Mouse (Mus musculus) R1 (cell line): Measurements from ENCODE around the gene Eif1ad.
"Not testable (repeated sequence)": the region's sequence is repeated elsewhere in the genome, so short reads cannot be mapped to it uniquely, and the experiment has no call there.

Source experiments
- DNase-seq: peaks from one replicate; pipeline ENCODE4 v3.0.0-alpha.2; 2018; ENCODE audit warnings: low read depth, low spot score

Eif1ad gene

DNA sequence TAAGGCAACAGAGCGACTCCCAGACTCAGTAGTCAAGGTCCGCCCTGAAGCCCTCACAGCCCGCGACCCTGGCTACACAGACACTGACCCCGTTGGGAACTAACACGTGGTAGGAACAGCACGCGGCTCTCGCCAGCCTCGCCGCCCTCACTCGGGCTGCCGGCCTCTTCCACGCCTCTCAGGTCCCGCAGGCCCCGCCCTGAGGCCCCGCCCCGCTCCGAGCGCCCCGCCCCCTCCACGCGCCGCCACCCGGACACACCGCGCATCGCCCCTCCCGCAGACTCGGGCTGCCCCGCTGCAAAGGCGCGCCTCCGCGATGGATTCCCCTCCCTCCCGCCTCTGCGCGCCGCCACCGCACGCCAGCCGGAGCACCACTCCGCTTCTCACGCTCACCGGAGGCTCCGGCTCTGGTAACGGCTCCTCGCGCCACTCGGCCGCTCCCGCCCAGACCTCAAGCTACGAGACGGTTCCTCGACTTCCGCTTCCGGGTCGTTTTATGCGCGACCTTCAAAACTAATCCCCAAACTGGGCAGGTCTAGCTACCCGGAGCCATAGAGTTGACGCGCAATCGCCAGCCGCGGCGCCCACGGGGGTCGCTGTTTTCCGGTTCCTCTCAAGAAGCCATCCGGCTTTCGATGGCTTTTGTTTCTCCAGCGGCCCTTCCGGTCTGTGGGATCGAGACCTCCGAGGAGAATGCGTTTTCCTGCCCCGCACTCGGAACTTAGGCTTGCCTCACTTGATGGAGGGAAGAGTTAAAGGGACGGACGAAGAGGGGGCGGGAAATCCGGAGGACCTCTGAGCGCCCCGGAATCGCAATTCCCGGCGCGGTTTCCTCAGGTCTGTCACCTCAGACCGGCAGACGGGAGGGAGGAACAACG, at the start of gene Eif1ad:
Gene Eif1ad, plus strand, starts transcription at position 567 of the 878 bp plus-strand sequence.
- peak; percentile 99 for DNase-seq

DNA sequence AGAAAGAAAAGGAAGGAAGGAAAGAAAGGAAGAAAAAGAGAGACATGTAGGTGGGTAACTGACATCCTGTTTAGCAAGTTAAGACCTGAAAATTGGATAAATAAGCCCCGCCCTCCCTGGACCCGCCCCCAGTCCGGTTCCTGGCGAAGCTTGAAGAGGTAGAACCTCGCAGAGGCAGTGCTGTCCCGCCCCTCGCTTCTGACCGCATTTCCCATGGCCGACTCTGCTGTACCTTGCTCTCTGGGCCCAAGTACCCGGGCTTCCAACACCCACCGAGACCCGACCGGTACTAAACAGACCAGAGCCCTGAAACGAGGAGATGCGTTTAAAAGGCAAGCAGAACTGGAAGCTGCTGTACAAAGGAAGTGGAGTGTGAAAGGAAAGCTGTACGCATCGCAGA, 42.7 kb upstream of the Eif1ad start:
- DNase-seq = peak; percentile 60

DNA sequence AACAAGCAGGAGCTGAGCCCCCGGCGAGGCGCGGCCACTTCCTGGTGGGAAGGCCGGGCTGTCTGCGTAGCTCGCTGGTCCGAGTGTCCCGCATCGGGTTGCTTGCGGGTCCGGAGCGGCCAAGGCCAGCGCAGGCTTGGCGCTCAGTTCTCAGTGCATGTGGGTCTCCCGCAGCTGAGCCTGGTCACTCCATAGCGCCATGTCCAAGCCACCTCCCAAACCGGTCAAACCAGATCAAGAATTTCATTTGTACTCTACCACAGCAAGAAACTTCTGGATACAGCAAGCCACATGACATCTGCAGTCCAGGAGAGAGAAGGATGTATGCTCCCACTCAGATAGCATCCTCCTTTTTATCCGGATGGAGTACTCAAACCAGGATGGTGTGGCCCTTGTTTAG, 38.6 kb upstream of the Eif1ad start:
- DNase-seq = no peak

DNA sequence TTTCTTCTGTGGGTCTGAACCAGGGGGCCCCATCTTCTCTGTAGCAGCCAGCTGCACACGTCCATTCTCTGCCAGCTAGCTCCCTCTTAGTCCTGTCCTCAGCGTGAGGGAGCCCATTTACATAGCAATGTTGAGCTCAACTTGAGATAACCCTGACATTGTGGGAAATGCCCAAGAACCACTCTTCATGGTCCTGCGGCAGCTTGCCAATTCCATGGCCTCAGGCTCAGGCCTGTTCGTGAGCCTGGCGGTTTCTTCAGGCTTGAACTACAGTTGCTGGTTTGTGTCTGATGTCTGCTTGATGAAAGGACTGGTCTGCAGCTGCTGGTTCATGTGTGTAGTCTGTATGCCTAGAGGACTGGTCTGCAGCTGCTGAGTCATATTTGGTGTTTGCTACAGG, 31.8 kb upstream of the Eif1ad start:
- DNase-seq = no peak

DNA sequence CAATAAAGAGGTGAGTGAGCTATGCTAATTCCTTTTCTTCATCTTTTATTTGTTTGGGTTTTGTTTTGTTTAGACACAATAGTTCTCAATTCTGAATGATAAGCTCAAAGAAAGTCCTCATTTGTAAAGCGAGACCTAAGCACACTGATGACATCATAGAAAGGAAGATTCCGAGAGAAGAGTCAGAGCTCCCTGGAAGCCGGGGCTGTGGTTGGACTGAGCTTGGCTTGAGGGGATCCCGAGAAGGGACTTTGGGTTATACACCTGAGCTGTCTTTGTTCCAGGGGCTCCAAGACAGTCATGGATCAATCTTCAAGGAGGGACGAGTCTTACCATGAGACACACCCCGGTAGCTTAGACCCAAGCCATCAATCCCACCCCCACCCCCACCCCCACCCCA, 31.1 kb upstream of the Eif1ad start, which contains the start of gene Catsper1:
Gene Catsper1, plus strand, starts transcription at position 301 of the 400 bp plus-strand sequence.
- DNase-seq = no peak

DNA sequence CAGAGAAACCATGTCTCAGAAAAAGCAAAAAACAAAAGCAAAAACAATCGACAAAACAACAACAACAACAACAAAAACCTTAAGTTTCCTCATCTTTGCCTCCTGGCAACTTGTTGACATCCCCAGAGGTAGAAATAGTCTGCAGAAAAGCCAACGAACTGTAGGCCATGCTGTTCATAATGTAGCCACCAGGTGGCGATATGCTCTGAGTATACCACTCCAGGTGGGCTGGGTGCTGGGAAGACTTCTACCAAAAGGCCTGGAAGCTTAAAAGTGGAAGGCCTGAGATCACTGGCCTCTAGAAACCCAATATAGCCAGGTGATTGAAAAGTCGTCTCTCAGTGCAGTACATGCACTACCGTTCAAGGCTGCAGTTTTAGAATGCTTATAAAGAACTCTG, 28.6 kb upstream of the Eif1ad start:
- peak; percentile 82 for DNase-seq

DNA sequence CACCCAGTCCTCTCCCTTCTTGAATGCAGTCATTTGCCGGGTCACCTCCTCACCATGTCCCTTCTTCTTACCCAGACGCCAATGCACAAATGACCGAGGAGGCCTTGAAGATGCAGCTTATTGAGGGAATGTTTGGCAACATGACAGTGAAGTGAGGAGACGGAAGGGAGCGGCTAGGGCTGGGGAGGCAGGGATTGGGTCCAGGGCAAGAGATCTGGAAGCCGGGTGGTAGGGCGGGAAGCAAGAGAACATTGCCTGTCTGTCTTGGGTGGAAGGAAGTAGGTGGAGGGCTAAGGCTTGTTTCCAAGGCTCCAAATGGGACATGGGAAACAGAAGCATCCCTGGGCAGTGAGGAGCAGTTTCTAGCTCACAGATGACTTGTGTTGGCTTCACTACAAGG, 25.2 kb upstream of the Eif1ad start:
- no peak for DNase-seq

DNA sequence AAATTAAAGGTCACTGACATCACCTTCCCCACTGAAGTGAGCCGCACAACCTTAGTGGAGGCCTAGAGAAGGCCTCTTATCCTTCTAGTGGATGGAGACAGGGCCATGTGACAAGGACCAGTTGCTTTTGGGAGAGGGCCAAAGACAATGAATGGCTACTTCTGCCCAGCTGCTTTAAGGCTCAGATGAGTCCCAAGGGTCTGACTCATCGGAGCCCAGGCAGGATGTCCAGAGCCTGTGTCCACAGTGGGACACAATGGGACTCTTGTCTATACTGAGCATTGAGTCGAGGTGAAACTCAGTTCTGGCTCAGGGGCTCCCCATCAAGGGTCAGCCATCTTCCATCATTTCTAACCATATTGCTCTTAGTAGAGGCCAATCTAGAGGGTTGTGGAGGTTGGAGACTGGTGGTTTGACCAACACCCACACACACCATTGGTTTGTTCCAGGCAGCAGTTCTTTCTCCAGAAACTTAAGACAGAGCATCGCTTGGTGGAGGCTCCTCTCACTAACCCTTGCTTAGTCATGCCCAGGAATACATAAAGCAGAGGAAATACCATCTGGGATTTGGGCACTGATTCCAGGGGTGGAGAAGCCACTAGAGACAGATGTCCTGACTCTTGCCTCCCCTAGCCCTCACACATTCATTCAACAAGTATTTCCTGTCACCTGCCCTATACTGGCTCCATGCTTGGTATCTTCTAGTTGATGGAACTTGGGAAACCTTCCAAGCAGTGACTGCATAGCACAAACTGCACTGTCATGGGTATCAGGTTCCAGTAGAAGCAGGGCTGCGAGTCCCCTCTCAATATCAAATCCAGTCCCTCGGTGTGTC, 21.0 kb upstream of the Eif1ad start:
- DNase-seq = no peak

DNA sequence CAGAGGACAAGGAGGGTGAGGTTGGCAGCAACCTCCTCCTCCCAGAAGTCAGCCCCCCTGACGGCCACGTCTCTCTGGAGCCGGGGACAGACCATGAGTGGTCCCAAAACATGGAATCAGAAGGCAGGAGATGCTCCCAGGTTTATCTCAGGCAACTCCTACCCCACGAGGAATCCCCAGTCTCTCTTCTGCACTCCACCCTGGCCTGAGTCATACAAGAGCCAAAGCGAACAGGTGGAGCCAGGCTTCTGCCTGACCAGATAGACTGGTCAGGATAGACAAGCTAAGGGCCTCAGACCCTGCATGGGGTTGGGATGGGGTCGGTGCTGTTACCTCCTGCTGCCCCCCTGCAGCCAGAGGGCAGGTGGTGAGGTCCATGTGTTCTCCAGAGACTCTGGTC, 18.5 kb upstream of the Eif1ad start:
- no peak for DNase-seq

DNA sequence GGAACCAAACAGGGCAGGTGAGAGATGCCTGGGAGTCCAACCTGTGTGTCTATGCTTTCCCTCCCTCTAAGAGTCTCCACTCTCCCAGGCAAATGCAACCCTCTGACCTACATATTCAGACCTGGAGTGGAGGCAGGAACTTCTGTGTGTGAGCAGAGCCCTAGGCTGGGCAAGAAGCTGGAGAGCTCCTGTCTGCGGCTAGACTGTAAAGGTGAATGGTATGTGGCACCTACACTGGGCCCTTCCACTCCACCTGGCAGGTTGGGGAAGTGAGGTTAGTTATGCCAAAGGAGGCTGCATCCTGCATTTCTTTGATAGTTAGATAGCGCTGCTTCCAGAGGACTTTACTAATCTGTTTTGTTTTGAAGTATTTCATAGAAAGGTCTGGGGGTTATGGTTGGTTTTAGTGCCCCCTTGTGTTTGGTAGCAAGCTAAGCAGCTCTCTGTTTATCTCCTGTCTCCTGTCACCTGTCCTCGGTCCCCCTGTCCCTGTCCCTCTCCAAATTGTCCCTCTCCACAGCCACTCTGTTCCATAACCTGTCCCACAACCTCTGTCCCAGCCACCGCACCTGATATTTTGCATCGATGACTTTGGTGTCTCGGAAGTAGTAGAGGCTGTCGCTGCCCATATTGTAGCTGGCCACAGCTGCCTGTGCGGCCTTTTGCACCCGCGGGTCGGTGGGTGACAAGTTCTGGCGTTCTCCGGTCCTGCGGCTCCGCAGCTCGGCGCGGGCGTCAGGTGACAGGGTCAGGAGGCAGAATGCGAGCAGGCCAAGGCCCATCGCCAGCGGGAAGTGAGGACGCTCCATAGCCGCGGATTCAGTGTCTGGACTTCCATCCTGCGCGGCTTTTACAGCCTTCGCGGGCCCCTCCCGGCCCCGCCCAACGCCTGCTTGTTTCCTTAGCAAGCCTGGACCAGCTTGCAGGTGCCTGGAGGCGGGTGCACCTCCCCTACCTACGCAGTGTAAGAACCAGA, 17.7 kb upstream of the Eif1ad start:
- DNase-seq = peak; percentile 47

DNA sequence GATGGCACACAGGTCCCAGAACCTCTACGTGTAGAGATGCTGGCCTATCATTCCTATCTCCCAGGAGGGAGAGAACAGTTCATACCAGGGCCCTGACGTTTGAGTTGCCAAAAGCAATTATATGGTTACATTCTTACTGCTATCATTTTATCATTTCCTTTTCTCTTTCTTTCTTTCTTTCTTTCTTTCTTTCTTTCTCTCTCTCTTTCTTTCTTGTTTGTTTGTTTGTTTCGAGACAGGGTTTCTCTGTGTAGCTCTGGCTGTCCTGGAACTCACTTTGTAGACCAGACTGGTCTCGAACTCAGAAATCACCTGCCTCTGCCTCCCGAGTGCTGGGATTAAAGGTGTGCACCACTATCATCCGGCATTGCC, 17.1 kb upstream of the Eif1ad start, which contains the start of gene Cst6:
Gene Cst6, minus strand, starts transcription at position 73 of the 372 bp plus-strand sequence.
- not testable (repeated sequence) for DNase-seq

DNA sequence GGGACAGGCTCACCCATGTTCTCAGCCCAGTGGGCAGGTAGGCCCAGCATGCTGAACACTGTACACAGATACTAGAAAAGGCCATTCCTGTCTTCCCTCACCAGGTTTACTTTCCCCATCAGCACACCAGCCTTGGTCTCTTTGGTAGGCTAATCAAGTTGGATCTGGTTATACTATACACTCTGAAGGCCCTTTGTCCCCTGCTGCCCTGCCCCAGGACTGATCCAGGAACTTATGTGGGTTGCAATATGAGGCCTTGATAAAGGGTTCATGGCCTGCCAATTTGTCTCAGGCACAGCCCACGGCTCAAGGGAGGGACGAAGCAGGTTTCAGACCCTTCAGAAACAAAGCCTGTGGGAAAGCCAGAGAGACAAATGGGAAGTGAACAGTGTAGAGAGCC, 12.9 kb upstream of the Eif1ad start:
- DNase-seq = no peak

DNA sequence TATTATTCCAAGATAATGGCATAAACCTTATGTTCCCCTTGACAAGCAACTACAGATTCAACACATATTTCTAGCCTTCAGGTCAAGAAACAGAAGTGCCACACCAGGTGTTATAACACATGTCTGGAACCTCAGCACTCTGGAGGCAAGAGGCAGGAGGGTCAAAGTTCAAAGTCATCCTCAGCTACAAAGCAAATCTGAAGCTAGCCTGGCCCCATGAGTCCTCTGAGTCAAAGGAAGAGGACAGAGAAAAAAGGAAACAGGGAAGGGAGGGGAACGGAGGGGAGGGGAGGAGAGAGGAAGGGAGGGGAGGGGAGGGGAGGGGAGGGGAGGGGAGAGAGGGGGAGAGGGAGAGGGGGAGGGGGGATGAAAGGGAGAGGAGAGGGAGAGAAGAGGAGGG, 10.5 kb upstream of the Eif1ad start:
- DNase-seq = peak; percentile 77

DNA sequence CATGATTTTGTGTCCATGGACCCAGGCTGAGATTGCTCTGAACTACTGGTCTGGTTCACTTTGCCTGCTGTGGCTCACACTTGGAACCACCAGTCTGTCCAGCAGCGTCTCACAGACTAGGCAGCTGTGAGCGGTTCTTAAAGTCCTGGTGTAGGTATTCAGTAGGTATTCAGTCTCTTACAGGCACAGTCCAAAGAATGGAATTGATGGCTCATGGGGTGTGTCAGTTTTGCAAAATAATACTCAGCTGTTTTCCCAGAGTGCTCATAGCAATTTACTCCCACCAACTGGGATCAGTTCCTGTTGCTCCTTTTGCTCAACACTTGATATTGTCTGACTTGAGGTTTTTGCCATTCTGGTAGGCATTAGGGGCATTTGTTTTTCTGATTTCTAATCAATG, 4.4 kb upstream of the Eif1ad start:
- peak; percentile 90 for DNase-seq

DNA sequence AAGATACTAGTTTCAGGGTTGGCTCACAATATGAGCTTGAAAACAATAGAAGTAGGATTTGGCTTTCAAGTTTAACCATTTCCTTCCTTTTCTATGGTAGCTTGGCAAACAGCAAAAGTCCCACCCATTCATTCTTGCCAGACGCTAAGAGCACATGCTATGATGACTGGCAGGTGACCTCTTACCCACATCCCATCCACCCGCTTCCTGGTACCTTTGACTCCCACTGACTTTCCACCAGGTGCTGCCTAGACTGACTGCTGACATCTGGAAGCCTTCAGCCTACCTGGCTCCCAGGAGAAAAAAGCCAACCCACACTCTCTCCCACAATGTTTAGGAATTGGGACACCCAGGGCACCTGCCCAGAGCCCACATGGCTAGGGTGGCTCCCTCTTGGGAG, 2.4 kb upstream of the Eif1ad start:
- DNase-seq = no peak

DNA sequence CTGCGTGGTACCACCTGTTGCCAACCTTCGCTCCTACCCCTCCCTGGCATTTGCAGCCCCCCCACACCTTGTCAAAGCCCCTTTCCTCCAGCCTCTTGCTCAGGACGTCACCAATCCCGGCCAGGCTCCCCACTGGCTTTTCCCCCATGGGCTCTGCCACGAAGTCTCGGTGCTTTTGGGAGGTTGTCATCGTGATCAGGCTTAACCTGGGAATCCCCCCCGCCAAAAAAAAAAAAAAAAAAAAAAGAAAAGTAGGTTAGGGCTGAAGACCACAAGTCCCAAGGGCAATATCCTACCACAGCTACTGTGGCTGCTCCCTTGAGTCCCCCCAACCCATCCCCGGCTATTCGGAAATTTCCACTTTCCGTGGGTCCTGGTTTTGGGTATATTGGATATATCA, 790 bp upstream of the Eif1ad start:
- DNase-seq = no peak

DNA sequence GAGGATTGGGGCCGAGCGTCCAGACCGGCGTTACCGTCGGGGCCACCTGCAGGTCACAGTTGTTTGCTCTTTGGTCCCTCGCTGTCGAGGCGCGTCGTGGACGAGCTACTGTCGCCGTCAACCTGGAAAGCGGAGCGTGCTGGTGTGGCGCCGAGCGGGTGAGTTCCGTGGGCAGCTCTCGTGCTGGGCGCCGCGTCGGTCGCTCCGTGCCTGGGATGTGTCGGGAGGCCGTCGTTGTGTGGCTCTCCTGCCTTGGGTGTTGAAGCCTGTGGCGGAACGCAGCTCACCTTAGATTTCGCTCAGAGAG, 465 bp downstream of the Eif1ad start, which contains the start of gene Banf1:
Gene Banf1, minus strand, starts transcription at position 116 of the 307 bp plus-strand sequence.
- DNase-seq = no peak

DNA sequence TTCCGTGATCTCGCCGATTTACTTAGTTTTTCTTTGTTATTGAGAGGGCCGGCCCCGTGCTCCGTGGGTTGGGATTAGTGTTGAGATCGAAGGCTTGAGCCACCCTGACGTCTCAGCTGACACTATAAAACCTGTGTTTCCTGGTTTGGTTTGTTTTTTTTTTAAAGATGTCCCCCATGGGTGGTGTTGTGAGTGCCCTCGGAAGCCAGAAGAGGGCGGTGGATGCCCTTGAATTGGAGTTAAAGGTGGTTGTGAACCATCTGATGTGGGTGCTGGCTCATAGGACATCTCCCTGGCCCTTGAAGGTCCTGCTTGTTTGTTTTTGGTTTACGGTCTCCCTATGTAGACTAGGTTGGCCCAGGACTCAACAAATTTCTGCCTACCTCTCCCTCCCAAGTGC, 914 bp downstream of the Eif1ad start:
- DNase-seq = peak; percentile 62

DNA sequence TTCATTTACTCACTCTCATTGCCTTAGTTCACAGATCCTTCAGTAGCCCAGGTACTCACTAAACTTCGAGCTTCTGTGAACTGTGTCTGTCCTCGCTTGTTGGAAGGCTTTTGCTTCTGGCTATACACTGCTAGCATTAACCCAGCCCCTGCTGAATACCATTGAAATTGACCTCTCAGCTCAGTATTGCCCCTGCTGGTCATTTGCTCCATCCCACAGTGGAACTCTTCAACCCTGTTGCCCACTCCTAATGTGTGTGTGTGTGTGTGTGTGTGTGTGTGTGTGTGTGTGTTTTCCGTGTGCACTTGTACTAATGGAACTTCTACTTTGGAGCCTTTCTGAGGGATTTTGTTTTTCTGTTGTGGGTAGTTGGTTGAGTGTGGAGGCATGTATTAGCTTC, 4.4 kb downstream of the Eif1ad start:
- peak; percentile 54 for DNase-seq

DNA sequence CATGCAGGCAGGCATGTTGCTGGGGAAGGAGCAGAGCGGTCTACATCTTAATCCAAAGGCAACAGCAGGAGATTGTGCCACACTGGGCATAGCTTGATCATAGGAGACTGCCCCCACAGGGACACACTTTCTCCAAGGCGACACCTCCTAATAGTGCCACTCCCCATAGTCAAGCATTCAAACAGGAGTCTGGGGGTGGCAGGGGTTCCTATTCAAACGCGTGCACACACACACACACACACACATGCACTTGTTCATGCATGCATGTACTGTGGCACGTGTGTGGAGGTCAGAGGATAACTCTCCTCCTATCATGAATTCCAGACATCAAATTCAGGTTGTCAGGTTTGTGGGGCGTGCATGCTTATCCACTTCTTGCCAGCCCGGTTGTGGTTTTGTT, 6.2 kb downstream of the Eif1ad start:
- no peak for DNase-seq

DNA sequence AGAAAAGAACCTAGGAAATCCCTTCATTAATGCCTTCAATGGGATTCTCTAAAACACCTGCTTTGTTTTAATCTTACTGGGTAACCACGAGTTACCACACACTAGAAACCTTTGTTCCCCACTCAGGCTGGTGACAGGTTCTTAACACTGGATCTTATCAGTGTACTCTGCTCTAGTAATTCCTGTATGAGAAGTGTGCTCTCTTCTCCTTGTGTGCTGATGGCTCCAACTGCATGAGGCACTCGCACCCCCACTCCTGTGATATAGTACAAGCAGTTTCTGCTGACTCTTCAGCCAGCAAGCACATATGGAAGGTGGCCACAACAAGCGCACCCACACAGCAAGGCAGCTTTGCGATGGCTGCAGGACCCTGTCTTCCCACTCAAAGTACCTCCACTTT, 7.6 kb downstream of the Eif1ad start:
- no peak for DNase-seq

DNA sequence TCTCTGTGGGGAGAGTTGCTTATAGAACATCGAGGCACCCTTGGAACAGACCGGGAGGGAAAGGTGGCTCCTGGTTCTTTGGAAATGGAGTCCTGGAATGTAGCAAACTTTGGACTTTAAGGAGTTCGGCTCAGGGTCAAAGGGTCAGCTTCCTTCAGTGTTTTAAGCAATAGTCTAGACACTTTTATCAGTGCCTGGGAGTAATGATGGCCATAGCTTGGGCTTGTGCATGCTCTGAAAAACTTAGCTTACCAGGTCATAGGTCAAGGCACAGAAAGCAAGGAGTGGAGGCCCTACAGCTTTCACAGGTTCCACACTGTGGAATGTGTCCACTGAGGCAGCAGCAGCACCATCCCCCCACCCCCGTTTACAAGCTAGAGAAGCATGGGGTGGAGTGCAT, 8.2 kb downstream of the Eif1ad start:
- DNase-seq = peak; percentile 32
